Comparison of ENCODE assay signal across 8 mouse cellular contexts in the genomic region with DNA sequence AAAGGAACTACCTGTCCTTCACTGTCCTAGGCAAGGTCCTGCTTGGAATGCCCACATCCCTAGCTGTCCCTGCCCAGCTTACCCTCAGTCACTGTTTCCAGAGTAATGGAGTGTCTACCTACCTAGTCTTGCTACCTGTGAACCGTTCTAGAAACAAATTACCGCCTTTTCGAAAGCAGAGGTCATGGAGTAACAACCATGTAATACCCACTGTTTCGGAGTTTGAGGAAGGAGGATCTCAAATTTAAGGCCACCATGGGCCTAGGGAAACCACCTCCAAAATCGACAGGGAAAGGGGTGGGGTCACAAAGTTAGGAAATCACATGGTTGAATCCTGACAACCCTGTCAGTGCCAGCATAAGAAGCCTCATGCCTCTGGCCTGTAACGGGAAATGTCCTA. TPM values are rescaled to one million over a fixed set of nuclear protein-coding genes. Genes with fewer than 3 reads are reported as not detected.
DNase-seq lines count a peak whose midpoint lies in the region; ATAC-seq lines count a peak whose summit lies in the region.

No protein-coding gene starts in this region.

- no peaks in the 10 kb centered on the region for H3K27me3 ChIP-seq in heart, embryonic 13.5 days (replicated peaks)
- H3K27me3 ChIP-seq in hindbrain, embryonic 12.5 days, result no peaks in the 10 kb centered on the region
- no peaks in the 10 kb centered on the region for H3K27me3 ChIP-seq in midbrain, embryonic 11.5 days (ENCODE audit: control insufficient read depth, insufficient read depth, low read length)

- no peak for DNase-seq in heart, adult 18-20 months
- DNase-seq in adipocyte (ENCODE audit: low spot score), result peak; percentile 18
- no peak for DNase-seq in midbrain, embryonic 11.5 days (ENCODE audit: low spot score, missing footprints)
- no peak for DNase-seq in embryo, embryonic 10.5 days (ENCODE audit: low spot score)
- DNase-seq in retina, embryonic 14.5 days (ENCODE audit: low spot score), result no peak
- no peak for DNase-seq in adrenal gland, postnatal 36 days

- peak overlapping the region; percentile 88 for H3K27ac ChIP-seq in heart, embryonic 13.5 days (replicated peaks)
- peak overlapping the region; percentile 96; the same call in 1 of the 2 replicates for H3K27ac ChIP-seq in hindbrain, embryonic 12.5 days
- H3K27ac ChIP-seq in midbrain, embryonic 11.5 days (ENCODE audit: low read depth, low read length), result no peak overlapping the region

- H3K36me3 ChIP-seq in heart, embryonic 13.5 days, result peaks cover 48% of the 10 kb centered on the region
- H3K36me3 ChIP-seq in hindbrain, embryonic 12.5 days, result peaks cover 40% of the 10 kb centered on the region
- H3K36me3 ChIP-seq in midbrain, embryonic 11.5 days (ENCODE audit: control insufficient read depth, insufficient read depth, low read length), result peaks cover 20% of the 10 kb centered on the region; the same call in 1 of the 2 replicates

- H3K9me3 ChIP-seq in heart, embryonic 13.5 days, result no peaks in the 10 kb centered on the region
- no peaks in the 10 kb centered on the region for H3K9me3 ChIP-seq in hindbrain, embryonic 12.5 days (replicated peaks)
- H3K9me3 ChIP-seq in midbrain, embryonic 11.5 days (ENCODE audit: control insufficient read depth, low read length), result no peaks in the 10 kb centered on the region

- no peak for ATAC-seq in heart, embryonic 13.5 days (ENCODE audit: extremely low read depth, insufficient number of reproducible peaks, low FRiP score, low TSS enrichment)
- ATAC-seq in hindbrain, embryonic 12.5 days (ENCODE audit: low FRiP score), result peak; percentile 4; the same call in 1 of the 2 replicates
- no peak for ATAC-seq in midbrain, embryonic 11.5 days (ENCODE audit: low FRiP score)

- H3K4me2 ChIP-seq in heart, embryonic 13.5 days, result peak overlapping the region; percentile 92
- peak overlapping the region; percentile 85 for H3K4me2 ChIP-seq in hindbrain, embryonic 12.5 days (replicated peaks)
- peak overlapping the region; percentile 91; the same call in 1 of the 2 replicates for H3K4me2 ChIP-seq in midbrain, embryonic 11.5 days

- 40% methylated on average over 6 of the region's 6 CpGs for WGBS in heart, embryonic 13.5 days
- WGBS in hindbrain, embryonic 12.5 days, result 39% methylated on average over 6 of the region's 6 CpGs
- 44% methylated on average over 6 of the region's 6 CpGs for WGBS in midbrain, embryonic 11.5 days

- H3K4me1 ChIP-seq in heart, embryonic 13.5 days, result peaks cover 24% of the 10 kb centered on the region
- peaks cover 17% of the 10 kb centered on the region for H3K4me1 ChIP-seq in hindbrain, embryonic 12.5 days
- peaks cover 9% of the 10 kb centered on the region; the same call in 1 of the 2 replicates for H3K4me1 ChIP-seq in midbrain, embryonic 11.5 days (ENCODE audit: control insufficient read depth, insufficient read depth, low read length)

- peak overlapping the region; percentile 90 for H3K9ac ChIP-seq in heart, embryonic 13.5 days
- H3K9ac ChIP-seq in hindbrain, embryonic 12.5 days, result no peak overlapping the region
- H3K9ac ChIP-seq in midbrain, embryonic 11.5 days (ENCODE audit: low read length), result 0 out of 2 replicates have a peak overlapping the region, but pooled peaks have one; percentile 7

- peak overlapping the region; percentile 81 for H3K4me3 ChIP-seq in heart, embryonic 13.5 days
- H3K4me3 ChIP-seq in hindbrain, embryonic 12.5 days, result 0 out of 2 replicates have a peak overlapping the region, but pooled peaks have one; percentile 73
- H3K4me3 ChIP-seq in midbrain, embryonic 11.5 days (ENCODE audit: low read depth, low read length), result peak overlapping the region; percentile 68; the same call in 1 of the 2 replicates

RNA-seq across cellular contexts. Expression of a gene that starts 0.7 kb away (rescaled TPM):
- 13.2 and 14.1 TPM in 2 replicates for polyA plus RNA-seq in heart, embryonic 13.5 days (2015; fragmentation: Nextera tagmentation; extraction: Ambion mirVana)
- 1 to 10 TPM; 4.1 to 5.2 TPM for total RNA-seq in heart, adult 18-20 months (2021)
- 24.2 and 24.8 TPM in 2 replicates for polyA plus RNA-seq in hindbrain, embryonic 12.5 days (2016; fragmentation: Nextera tagmentation; extraction: Ambion mirVana)
- 17.4 and 18.0 TPM in 2 replicates for polyA plus RNA-seq in midbrain, embryonic 11.5 days (2014; fragmentation: Nextera tagmentation; extraction: Ambion mirVana)
- total RNA-seq in adrenal gland, postnatal 36 days (2021), result 10 to 100 TPM; 12.1 to 15.2 TPM

RNA-seq across cellular contexts. Expression of a gene that starts 6.3 kb away (rescaled TPM):
- 71.8 and 83.9 TPM in 2 replicates for polyA plus RNA-seq in heart, embryonic 13.5 days (2015; fragmentation: Nextera tagmentation; extraction: Ambion mirVana)
- total RNA-seq in heart, adult 18-20 months (2021), result 10 to 100 TPM; 54.1 to 56.0 TPM
- polyA plus RNA-seq in hindbrain, embryonic 12.5 days (2016; fragmentation: Nextera tagmentation; extraction: Ambion mirVana), result 65.2 and 73.2 TPM in 2 replicates
- polyA plus RNA-seq in midbrain, embryonic 11.5 days (2014; fragmentation: Nextera tagmentation; extraction: Ambion mirVana), result 52.7 and 57.6 TPM in 2 replicates
- total RNA-seq in adrenal gland, postnatal 36 days (2021), result 10 to 100 TPM; 71.4 to 98.4 TPM

RNA-seq across cellular contexts. Expression of a gene that starts 48.8 kb away (rescaled TPM):
- 23.6 and 24.3 TPM in 2 replicates for polyA plus RNA-seq in heart, embryonic 13.5 days (2015; fragmentation: Nextera tagmentation; extraction: Ambion mirVana)
- total RNA-seq in heart, adult 18-20 months (2021), result 10 to 100 TPM; 28.9 to 29.3 TPM
- polyA plus RNA-seq in hindbrain, embryonic 12.5 days (2016; fragmentation: Nextera tagmentation; extraction: Ambion mirVana), result 31.5 and 31.8 TPM in 2 replicates
- 39.0 and 39.6 TPM in 2 replicates for polyA plus RNA-seq in midbrain, embryonic 11.5 days (2014; fragmentation: Nextera tagmentation; extraction: Ambion mirVana)
- 10 to 100 TPM; 30.0 to 33.6 TPM for total RNA-seq in adrenal gland, postnatal 36 days (2021)

RNA-seq across cellular contexts. Expression of a gene that starts 48.8 kb away (rescaled TPM):
- 8.6 and 9.9 TPM in 2 replicates for polyA plus RNA-seq in heart, embryonic 13.5 days (2015; fragmentation: Nextera tagmentation; extraction: Ambion mirVana)
- total RNA-seq in heart, adult 18-20 months (2021), result 10 to 100 TPM; 21.7 to 21.9 TPM
- polyA plus RNA-seq in hindbrain, embryonic 12.5 days (2016; fragmentation: Nextera tagmentation; extraction: Ambion mirVana), result 30.6 and 30.7 TPM in 2 replicates
- polyA plus RNA-seq in midbrain, embryonic 11.5 days (2014; fragmentation: Nextera tagmentation; extraction: Ambion mirVana), result 15.5 and 18.0 TPM in 2 replicates
- 10 to 100 TPM; 46.6 to 50.8 TPM for total RNA-seq in adrenal gland, postnatal 36 days (2021)
